Mouse (Mus musculus): Measurements from ENCODE around the gene Armh1.

- peak; percentile 77 for TF ChIP-seq CTCF (IDR thresholded peaks at IDR 0.05; ENCODE audit: borderline replicate concordance, extremely low read depth, insufficient read depth, insufficient read length)
- no peak for TF ChIP-seq POLR2A (IDR thresholded peaks at IDR 0.05; ENCODE audit: borderline replicate concordance, extremely low read depth, insufficient read depth, insufficient read length, poor library complexity, severe bottlenecking)
Measured at GRCm38 (mm10) chr4:117210147-117211074, 41.5 kb downstream of the Armh1 start.

Measured in brain, embryonic 14.5 days (tissue).